Mouse (Mus musculus) limb, embryonic 11.5 days (tissue): ENCODE measurements around the gene Rbbp5. TPM values are rescaled to one million over a fixed set of nuclear protein-coding genes. Genes with fewer than 3 reads are reported as not detected.

Experiments used
- ATAC-seq: fragments of 200-750 bp; cut with Nextera tagmentation; 2 replicates; pipeline ENCODE4 v1.8.0; 2017; ENCODE audit warnings: low read depth; ENCODE audit not compliant: insufficient number of reproducible peaks, low FRiP score, low TSS enrichment
- DNase-seq: peaks from one replicate; pipeline ENCODE4 v3.0.0-alpha.2; 2015; ENCODE audit warnings: low spot score
- H3K27ac ChIP-seq: fragments of 300-500 bp; sonication (generic); replicated peaks from 2 replicates; pipeline ENCODE4 v1.5.1; 2014; ENCODE audit warnings: low read depth, mild to moderate bottlenecking, low read length
- H3K27me3 ChIP-seq: fragments of 300-500 bp; sonication (generic); 2 replicates; pipeline ENCODE4 v1.6.1; 2014; ENCODE audit warnings: mild to moderate bottlenecking, low read length, mixed read lengths; ENCODE audit not compliant: control insufficient read depth, insufficient read depth
- H3K36me3 ChIP-seq: fragments of 300-500 bp; sonication (generic); 2 replicates; pipeline ENCODE4 v1.6.1; 2014; ENCODE audit warnings: mild to moderate bottlenecking, low read length, moderate library complexity, mixed read lengths; ENCODE audit not compliant: control insufficient read depth, insufficient read depth
- H3K4me1 ChIP-seq: fragments of 300-500 bp; sonication (generic); 2 replicates; pipeline ENCODE4 v1.6.1; 2014; ENCODE audit warnings: low read length, mixed read lengths; ENCODE audit not compliant: control insufficient read depth, insufficient read depth
- H3K4me2 ChIP-seq: fragments of 300-500 bp; sonication (generic); 2 replicates; pipeline ENCODE4 v1.6.1; 2014; ENCODE audit warnings: low read depth, mild to moderate bottlenecking, moderate library complexity; ENCODE audit not compliant: severe bottlenecking
- H3K4me3 ChIP-seq: fragments of 300-500 bp; sonication (generic); 2 replicates; pipeline ENCODE4 v1.5.1; 2014; ENCODE audit warnings: low read depth, low read length
- H3K9ac ChIP-seq: fragments of 300-500 bp; sonication (generic); 2 replicates; pipeline ENCODE4 v1.6.1; 2014; ENCODE audit warnings: mild to moderate bottlenecking, low read length
- H3K9me3 ChIP-seq: fragments of 300-500 bp; sonication (generic); 2 replicates; pipeline ENCODE4 v1.6.1; 2016; ENCODE audit warnings: low read length; ENCODE audit not compliant: control insufficient read depth
- WGBS: fragments of 180-500 bp; shearing (Covaris S2); extraction: QIAGEN DNeasy Blood & Tissue Kit; methylation state at CpG from one replicate; pipeline ENCODE4 v1.1.7; 2014; 5-methylcytosine and 5-hydroxymethylcytosine counted together
- polyA plus RNA-seq: library from polyadenylated mRNA; unstranded; fragments of >200 nt; fragmentation: Nextera tagmentation; extraction: Ambion mirVana; gene quantifications from 2 replicates; pipeline ENCODE4 v1.2.1, GENCODE M21; 2014

The Rbbp5 gene
- polyA plus RNA-seq, 1 experiment from 2014 or later: 64.7 TPM

DNA sequence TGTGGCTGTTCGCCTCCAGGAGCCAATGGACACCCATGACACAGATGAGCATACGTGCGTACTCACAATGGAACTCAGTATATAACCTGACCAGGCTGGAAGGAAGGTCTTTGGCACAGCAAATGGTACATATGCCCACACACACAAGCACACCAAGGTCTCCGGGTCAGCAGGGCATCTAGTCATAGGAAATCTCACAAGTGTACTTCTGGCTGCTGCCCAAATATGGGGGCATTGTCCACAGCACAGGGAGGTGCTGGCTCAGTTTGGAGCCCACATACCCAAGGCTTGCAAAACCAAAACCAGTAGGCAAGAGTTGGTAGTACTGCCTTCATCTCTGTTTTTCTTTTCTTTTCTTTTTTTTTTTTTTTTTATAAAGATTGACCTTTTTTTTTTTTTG is 58.4 kb downstream of the Rbbp5 start:
- H3K9me3 ChIP-seq: no peaks in the 10 kb centered on the region
- 89% methylated on average over 4 of the region's 4 CpGs for WGBS
- no peak for ATAC-seq
- no peak overlapping the region for H3K4me2 ChIP-seq
- 0 out of 2 replicates have a peak, but pooled peaks cover 4% of the 10 kb centered on the region for H3K27me3 ChIP-seq
- no peak overlapping the region for H3K4me3 ChIP-seq
- H3K4me1 ChIP-seq: peaks cover 18% of the 10 kb centered on the region
- H3K9ac ChIP-seq: no peak overlapping the region
- no peaks in the 10 kb centered on the region for H3K36me3 ChIP-seq
- DNase-seq: no peak
- no peak overlapping the region for H3K27ac ChIP-seq

DNA sequence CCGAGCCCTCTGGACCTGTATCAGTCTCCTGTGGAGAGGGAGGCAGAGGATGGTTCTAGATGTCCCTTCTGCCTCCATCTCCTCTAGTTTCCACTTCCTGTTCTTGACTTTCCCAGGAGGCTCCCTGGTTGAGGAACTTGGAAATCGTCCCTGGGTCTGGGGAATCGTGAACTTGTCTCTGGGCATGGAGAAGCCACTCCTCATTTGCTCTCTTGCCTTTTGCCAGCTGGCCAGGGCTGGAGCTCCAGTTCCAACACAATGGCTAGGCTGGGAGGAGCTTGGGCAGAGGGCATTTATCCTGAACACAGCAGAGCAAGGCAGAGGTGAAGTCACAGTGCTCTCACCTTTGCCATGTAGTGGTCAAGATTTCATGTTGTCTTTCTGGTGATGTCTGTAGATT is 59.3 kb downstream of the Rbbp5 start:
- H3K9ac ChIP-seq: no peak overlapping the region
- WGBS: 74% methylated on average over 3 of the region's 3 CpGs
- peaks cover 19% of the 10 kb centered on the region for H3K4me1 ChIP-seq
- H3K9me3 ChIP-seq: no peaks in the 10 kb centered on the region
- H3K36me3 ChIP-seq: no peaks in the 10 kb centered on the region
- no peak overlapping the region for H3K4me2 ChIP-seq
- no peak overlapping the region for H3K27ac ChIP-seq
- H3K4me3 ChIP-seq: no peak overlapping the region
- ATAC-seq (no peak), DNase-seq (no peak)
- peaks cover 4% of the 10 kb centered on the region for H3K27me3 ChIP-seq

DNA sequence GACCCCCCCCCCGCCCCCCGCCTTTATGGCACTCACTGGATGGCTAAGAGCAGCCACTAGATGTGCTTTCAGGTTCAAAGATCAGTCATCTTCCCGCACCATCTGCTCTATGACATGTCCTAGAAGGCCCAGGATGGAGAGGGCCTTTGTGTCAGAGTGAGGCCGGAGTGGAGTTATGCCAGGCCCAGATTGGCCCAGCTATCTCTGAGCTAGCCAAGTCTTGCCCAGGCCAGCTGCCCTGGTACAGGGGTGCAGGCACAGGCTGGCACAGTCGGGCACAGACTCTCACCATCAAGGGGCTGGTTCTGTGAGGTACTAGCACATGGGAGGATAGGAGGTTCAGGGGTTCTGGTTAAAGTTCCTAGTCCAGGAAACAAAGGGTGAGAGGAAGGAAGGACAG is 60.6 kb downstream of the Rbbp5 start:
- Histone ChIP-seq H3K27me3 (peaks cover 17% of the 10 kb centered on the region), H3K4me3 (no peak overlapping the region), H3K4me1 (peaks cover 27% of the 10 kb centered on the region), H3K9ac (no peak overlapping the region), H3K9me3 (no peaks in the 10 kb centered on the region), H3K27ac (no peak overlapping the region), H3K36me3 (no peaks in the 10 kb centered on the region), H3K4me2 (no peak overlapping the region)
- DNase-seq (no peak), ATAC-seq (no peak)
- 83% methylated on average over 5 of the region's 5 CpGs for WGBS

DNA sequence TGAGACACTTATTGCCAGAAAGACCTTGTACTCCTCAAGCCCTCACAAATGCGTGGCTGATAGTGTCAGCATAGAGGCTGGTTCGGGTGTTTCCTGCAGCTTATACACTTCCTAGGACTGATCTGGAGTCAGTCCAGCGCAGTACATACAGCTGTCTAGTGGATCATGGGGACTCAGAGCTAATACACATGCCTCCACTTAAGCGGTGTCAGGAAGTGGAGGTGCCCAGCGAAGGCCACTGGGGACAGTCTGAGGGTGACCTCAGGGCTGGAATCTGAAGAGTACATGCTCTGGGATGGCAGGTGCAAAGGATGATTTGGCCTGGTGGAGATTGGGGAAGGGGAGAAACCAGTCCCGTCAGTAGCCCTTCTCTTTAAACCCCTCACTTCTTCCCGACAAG is 63.5 kb downstream of the Rbbp5 start:
- DNase-seq (no peak), ATAC-seq (no peak)
- H3K36me3 ChIP-seq: no peaks in the 10 kb centered on the region
- peaks cover 15% of the 10 kb centered on the region for H3K4me1 ChIP-seq
- H3K4me3 ChIP-seq: no peak overlapping the region
- no peak overlapping the region for H3K4me2 ChIP-seq
- peaks cover 36% of the 10 kb centered on the region for H3K27me3 ChIP-seq
- no peak overlapping the region for H3K9ac ChIP-seq
- no peak overlapping the region for H3K27ac ChIP-seq
- 59% methylated on average over 7 of the region's 7 CpGs for WGBS
- no peaks in the 10 kb centered on the region for H3K9me3 ChIP-seq

DNA sequence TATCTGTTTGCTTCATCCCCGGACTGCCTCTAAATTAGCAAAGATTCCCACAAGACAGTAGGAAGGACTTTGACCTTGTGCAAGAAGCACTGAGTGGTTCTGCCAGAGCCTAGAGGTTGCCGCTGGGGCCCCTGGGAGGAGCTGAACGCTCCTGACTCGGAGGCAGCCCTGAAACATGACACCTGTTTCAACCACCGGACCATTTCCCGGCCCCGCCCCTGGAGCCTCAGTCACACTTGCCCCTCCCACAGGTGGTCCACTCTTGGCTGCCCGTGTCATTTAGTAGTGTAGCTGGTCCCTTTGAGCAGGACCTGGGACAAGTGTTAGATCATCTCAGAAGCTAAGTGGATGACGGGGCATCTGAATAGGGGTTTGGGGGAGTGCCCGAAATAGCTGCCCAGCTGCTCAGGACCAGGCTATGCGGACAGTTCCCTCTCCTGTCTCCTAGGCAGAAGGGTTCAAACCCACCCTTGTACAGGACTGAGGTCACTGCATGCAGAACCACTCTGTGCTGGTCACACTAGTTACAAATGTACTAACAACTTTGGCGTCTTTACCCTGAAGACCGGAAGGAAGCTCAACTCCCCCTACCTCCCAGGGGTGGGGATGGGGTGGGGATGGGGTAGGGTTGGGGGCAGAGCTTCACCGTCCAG is 64.1 kb downstream of the Rbbp5 start:
- ATAC-seq (peak; percentile 74), DNase-seq (peak; percentile 86)
- Histone ChIP-seq H3K27ac (no peak overlapping the region), H3K36me3 (no peaks in the 10 kb centered on the region), H3K4me1 (peaks cover 15% of the 10 kb centered on the region), H3K4me3 (no peak overlapping the region), H3K4me2 (no peak overlapping the region), H3K27me3 (peaks cover 41% of the 10 kb centered on the region), H3K9me3 (no peaks in the 10 kb centered on the region), H3K9ac (no peak overlapping the region)
- 5% methylated on average over 14 of the region's 14 CpGs for WGBS

DNA sequence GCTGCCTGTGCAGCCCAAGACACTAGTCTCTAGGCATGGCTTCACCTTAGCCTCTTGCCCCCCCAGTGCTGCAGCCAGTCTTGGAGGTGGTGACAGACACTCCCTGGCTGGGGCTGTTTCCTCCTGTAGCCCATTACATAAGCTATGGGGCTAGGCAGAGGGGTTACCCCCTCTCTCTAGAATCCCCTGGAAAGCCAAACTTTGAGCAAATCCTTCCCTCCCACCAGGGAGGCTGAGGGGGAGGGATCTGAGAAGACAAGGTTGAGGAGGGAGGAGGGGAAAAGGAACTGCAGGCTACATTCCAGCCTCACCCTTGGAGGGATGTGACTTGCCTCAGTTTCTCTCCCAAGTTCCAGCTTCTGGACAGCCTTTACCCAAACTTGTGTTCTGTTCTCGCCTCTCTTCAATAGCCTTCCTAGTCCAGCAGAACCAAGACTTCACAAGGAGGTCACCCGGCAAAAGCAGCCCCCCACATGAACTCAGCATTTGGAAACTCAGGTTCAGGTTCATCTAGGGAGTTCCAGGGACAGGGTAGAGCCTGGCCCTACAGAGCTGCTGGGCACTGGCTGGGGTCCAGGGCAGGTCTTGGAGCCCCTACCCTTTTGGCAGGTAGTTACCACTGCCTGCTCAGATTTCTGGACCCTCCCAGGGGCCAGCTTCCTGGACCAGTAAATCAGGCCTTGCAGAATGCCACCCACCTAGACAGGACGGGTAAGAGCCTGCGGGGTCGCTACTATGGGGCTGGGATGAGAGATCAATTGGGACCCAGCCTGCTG is 64.8 kb downstream of the Rbbp5 start:
- DNase-seq: no peak
- Histone ChIP-seq H3K27me3 (peaks cover 41% of the 10 kb centered on the region), H3K4me3 (peak overlapping the region; percentile 26), H3K36me3 (no peaks in the 10 kb centered on the region), H3K9ac (no peak overlapping the region), H3K4me2 (peak overlapping the region; percentile 56; the same call in 1 of the 2 replicates), H3K9me3 (no peaks in the 10 kb centered on the region), H3K4me1 (peaks cover 15% of the 10 kb centered on the region), H3K27ac (no peak overlapping the region)
- WGBS: 7% methylated on average over 5 of the region's 5 CpGs
- 0 out of 2 replicates have a peak, but pooled peaks have one; percentile 5 for ATAC-seq

GRCm38 (mm10) chr1:132542762-132543306 is 65.7 kb downstream of the Rbbp5 start, which contains the start of gene Cntn2:
Cntn2 (minus strand) TSS chr1:132543256.
- ATAC-seq: no peak
- 1% methylated on average over 30 of the region's 30 CpGs for WGBS
- no peaks in the 10 kb centered on the region for H3K36me3 ChIP-seq

DNA sequence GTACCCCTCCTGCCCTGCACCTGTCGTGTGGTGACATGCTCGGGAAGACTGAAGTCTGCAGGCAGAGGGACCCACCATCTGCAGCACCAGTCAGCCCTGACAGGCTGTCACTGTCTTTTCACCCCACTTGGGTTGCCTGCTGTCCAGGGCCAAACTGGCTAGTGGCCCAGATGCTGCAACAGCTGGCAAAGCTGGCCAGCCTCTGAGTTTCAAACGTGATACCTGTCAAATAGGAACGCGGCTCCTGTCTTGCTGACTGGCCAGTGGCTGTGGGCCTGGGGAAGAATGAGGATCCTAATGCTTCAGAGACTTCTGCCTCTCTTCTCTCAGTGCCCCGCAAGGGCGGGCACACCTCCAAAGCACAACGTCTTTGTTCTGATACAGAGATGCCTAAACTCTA is 66.6 kb downstream of the Rbbp5 start:
- H3K27ac ChIP-seq: no peak overlapping the region
- peaks cover 15% of the 10 kb centered on the region for H3K4me1 ChIP-seq
- WGBS: 74% methylated on average over 8 of the region's 8 CpGs
- no peak for ATAC-seq
- H3K27me3 ChIP-seq: peaks cover 41% of the 10 kb centered on the region
- no peak for DNase-seq
- no peak overlapping the region for H3K4me2 ChIP-seq
- H3K9me3 ChIP-seq: no peaks in the 10 kb centered on the region
- no peak overlapping the region for H3K9ac ChIP-seq
- no peaks in the 10 kb centered on the region for H3K36me3 ChIP-seq
- no peak overlapping the region for H3K4me3 ChIP-seq

More at GRCm38 (mm10) chr1:132542762-132543306, 65.7 kb downstream of the Rbbp5 start, which contains the start of gene Cntn2:
- H3K27me3 ChIP-seq: peaks cover 41% of the 10 kb centered on the region
- H3K4me3 ChIP-seq: peak within 1 kb of the TSS; percentile 26
- peak; percentile 50 for DNase-seq
- peak within 1 kb of the TSS; percentile 56 for H3K4me2 ChIP-seq
- no peak within 1 kb of the TSS for H3K27ac ChIP-seq
- H3K9ac ChIP-seq: no peak within 1 kb of the TSS
- no peaks in the 10 kb centered on the region for H3K9me3 ChIP-seq
- H3K4me1 ChIP-seq: peaks cover 15% of the 10 kb centered on the region
